Mouse (Mus musculus) kidney, postnatal 10 days (tissue): ENCODE data around the gene Ranbp2.
"Not testable (repeated sequence)": the region's sequence is repeated elsewhere in the genome, so short reads cannot be mapped to it uniquely, and the experiment has no call there.

Experiments used
- DNase-seq: peaks from one replicate; pipeline ENCODE4 v3.0.0; 2021; ENCODE audit warnings: mixed read lengths

Gene Ranbp2

GRCm38 (mm10) chr10:58497320-58498284, 50.9 kb downstream of the Ranbp2 start, which contains the start of gene Ccdc138:
Gene Ccdc138 (plus strand): TSS chr10:58497948.
- peak; percentile 97 for DNase-seq

- DNase-seq, result no peak
Observed at GRCm38 (mm10) chr10:58498516-58498915, 51.8 kb downstream of the Ranbp2 start.

- no peak for DNase-seq
Observed at GRCm38 (mm10) chr10:58529358-58529757, 82.6 kb downstream of the Ranbp2 start.

- no peak for DNase-seq
Observed at GRCm38 (mm10) chr10:58530896-58531790, 84.4 kb downstream of the Ranbp2 start.

- no peak for DNase-seq
Observed at GRCm38 (mm10) chr10:58532177-58532576, 85.5 kb downstream of the Ranbp2 start.

GRCm38 (mm10) chr10:58536276-58536675, 89.6 kb downstream of the Ranbp2 start:
- DNase-seq, result not testable (repeated sequence)

GRCm38 (mm10) chr10:58540613-58541012, 93.9 kb downstream of the Ranbp2 start:
- DNase-seq, result no peak
